Mouse (Mus musculus): ENCODE data around the gene Gdpd3.

DNA sequence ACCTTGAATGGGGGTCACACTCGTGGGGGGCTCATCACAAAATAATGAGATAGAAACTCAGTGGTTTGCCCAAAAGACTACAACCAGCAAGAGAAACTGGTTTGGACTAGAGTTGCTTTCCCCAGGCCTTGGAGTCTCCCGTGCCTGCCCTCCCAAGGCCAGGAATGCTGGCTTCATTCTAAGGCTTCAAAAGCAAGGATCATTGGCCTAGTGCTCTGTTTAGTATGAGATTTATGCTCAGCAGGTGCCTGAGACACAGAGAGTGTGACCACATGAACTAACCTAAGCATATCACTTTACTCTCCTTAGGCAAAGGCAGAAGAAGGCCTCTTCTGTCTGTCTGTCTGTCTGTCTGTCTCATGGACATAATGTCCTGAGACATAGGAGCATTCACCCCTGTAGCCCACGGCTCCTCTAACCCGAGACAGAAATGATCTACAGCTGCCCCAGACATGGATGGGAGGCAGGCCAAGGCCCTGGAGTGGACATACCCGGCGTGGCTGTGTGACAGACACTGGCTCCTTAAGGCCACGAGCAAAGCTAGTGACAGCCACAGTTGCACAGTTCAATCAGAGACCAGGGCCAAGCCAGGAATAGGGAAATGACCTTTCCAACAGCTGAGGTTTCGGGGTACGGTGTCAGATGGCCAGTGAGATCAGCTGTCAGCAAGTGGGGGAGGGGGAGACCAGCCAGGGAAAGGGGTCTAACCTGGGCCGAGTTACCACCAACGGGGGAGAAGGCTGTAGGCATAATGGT lies 36.2 kb downstream of the Gdpd3 start:
- TF ChIP-seq CTCF (conservative IDR thresholded peaks at IDR 0.05; ENCODE audit: insufficient read depth, insufficient read length, low read depth, low read length): no peak
- TF ChIP-seq POLR2A (IDR thresholded peaks at IDR 0.05; ENCODE audit: low read depth, low read length): no peak

Data from kidney, adult 2 months (tissue).